Mouse (Mus musculus) embryo, embryonic 9.5 days (tissue): ENCODE results near the gene E2f4.

ENCODE experiments used
- DNase-seq: peaks from one replicate; pipeline ENCODE4 v3.0.0-alpha.2; 2017; ENCODE audit errors: extremely low spot score

E2f4 gene

GRCm38 (mm10) chr8:105315073-105315769 is 17.8 kb downstream of the E2f4 start:
- no peak for DNase-seq

GRCm38 (mm10) chr8:105317941-105318340 is 20.5 kb downstream of the E2f4 start:
- no peak for DNase-seq

- no peak for DNase-seq
Observed at GRCm38 (mm10) chr8:105318662-105319190, 21.3 kb downstream of the E2f4 start.

GRCm38 (mm10) chr8:105323183-105323582 is 25.7 kb downstream of the E2f4 start:
- DNase-seq: no peak

GRCm38 (mm10) chr8:105325641-105326093 is 28.2 kb downstream of the E2f4 start:
- no peak for DNase-seq

- DNase-seq: peak; percentile 97
Observed at GRCm38 (mm10) chr8:105326141-105326672, 28.7 kb downstream of the E2f4 start, which contains the start of the genes Lrrc29 and Tmem208. Gene Lrrc29 (minus strand): TSS chr8:105326278. Gene Tmem208 (plus strand): TSS chr8:105326354.

- DNase-seq: no peak
Observed at GRCm38 (mm10) chr8:105326968-105327367, 29.5 kb downstream of the E2f4 start.

GRCm38 (mm10) chr8:105330325-105330724 is 32.9 kb downstream of the E2f4 start:
- DNase-seq: no peak

GRCm38 (mm10) chr8:105331469-105331868 is 34.0 kb downstream of the E2f4 start:
- DNase-seq: no peak

- no peak for DNase-seq
Observed at GRCm38 (mm10) chr8:105331931-105332330, 34.5 kb downstream of the E2f4 start.

- DNase-seq: no peak
Observed at GRCm38 (mm10) chr8:105332523-105332922, 35.1 kb downstream of the E2f4 start.

- no peak for DNase-seq
Observed at GRCm38 (mm10) chr8:105336373-105337130, 39.1 kb downstream of the E2f4 start.

GRCm38 (mm10) chr8:105338992-105339391 is 41.5 kb downstream of the E2f4 start:
- DNase-seq: no peak

GRCm38 (mm10) chr8:105339886-105340635 is 42.6 kb downstream of the E2f4 start:
- no peak for DNase-seq

- DNase-seq: no peak
Observed at GRCm38 (mm10) chr8:105341399-105341798, 43.9 kb downstream of the E2f4 start.

GRCm38 (mm10) chr8:105342768-105343167 is 45.3 kb downstream of the E2f4 start:
- no peak for DNase-seq

GRCm38 (mm10) chr8:105343791-105344574 is 46.5 kb downstream of the E2f4 start:
- DNase-seq: no peak

- DNase-seq: no peak
Observed at GRCm38 (mm10) chr8:105345061-105345975, 47.9 kb downstream of the E2f4 start.

- DNase-seq: peak; percentile 74
Observed at GRCm38 (mm10) chr8:105346611-105347427, 49.4 kb downstream of the E2f4 start.
